ENCODE assay signal across 26 mouse cellular contexts in genomic region chr6:59032748-59033147, GRCm38 (mm10).
"Had no signal": no experiment of that assay in that cellular context is flagged by ENCODE, and none has a peak within 500 bp of the region (broad histone marks: within the 10 kb centered on the region; RNA-seq: fewer than 3 reads in every experiment).

No protein-coding gene starts in this region.

- H3K27me3 ChIP-seq: heart, embryonic 13.5 days; heart, embryonic 15.5 days; hindbrain, embryonic 13.5 days; hindbrain, embryonic 15.5 days; kidney, embryonic 15.5 days; limb, embryonic 13.5 days; limb, embryonic 15.5 days had no signal

- H3K4me1 ChIP-seq: heart, embryonic 15.5 days; hindbrain, embryonic 13.5 days; hindbrain, embryonic 15.5 days; kidney, embryonic 15.5 days; limb, embryonic 13.5 days; limb, embryonic 15.5 days had no signal

- H3K4me2 ChIP-seq: heart, embryonic 11.5 days; heart, embryonic 13.5 days; heart, embryonic 15.5 days; hindbrain, embryonic 13.5 days; hindbrain, embryonic 15.5 days; kidney, embryonic 15.5 days; limb, embryonic 13.5 days; limb, embryonic 15.5 days; liver, embryonic 11.5 days had no signal

- H3K9ac ChIP-seq: heart, embryonic 13.5 days; heart, embryonic 15.5 days; hindbrain, embryonic 13.5 days; hindbrain, embryonic 15.5 days; kidney, embryonic 15.5 days; limb, embryonic 13.5 days; limb, embryonic 15.5 days had no signal

- H3K27ac ChIP-seq: heart, adult 2 months; heart, embryonic 13.5 days; heart, embryonic 15.5 days; hindbrain, embryonic 13.5 days; hindbrain, embryonic 15.5 days; hindbrain, postnatal 0 days; kidney, embryonic 15.5 days; kidney, postnatal 0 days; limb, embryonic 13.5 days; limb, embryonic 15.5 days had no signal

- ATAC-seq: hindbrain, postnatal 0 days; intestine, embryonic 16.5 days had no signal

- H3K4me3 ChIP-seq: heart, adult 2 months; heart, embryonic 13.5 days; heart, embryonic 15.5 days; hindbrain, embryonic 13.5 days; hindbrain, embryonic 15.5 days; kidney, embryonic 15.5 days; limb, embryonic 13.5 days; limb, embryonic 15.5 days had no signal

- H3K36me3 ChIP-seq: heart, embryonic 13.5 days; heart, embryonic 15.5 days; hindbrain, embryonic 13.5 days; hindbrain, embryonic 15.5 days; kidney, embryonic 15.5 days; limb, embryonic 13.5 days; limb, embryonic 15.5 days had no signal

- H3K9me3 ChIP-seq: heart, embryonic 13.5 days; heart, embryonic 15.5 days; hindbrain, embryonic 13.5 days; hindbrain, embryonic 15.5 days; kidney, embryonic 15.5 days; limb, embryonic 13.5 days; limb, embryonic 15.5 days had no signal

- DNase-seq: gastrocnemius, postnatal 14 days; gastrocnemius, postnatal 36 days; heart, adult 11 months; heart, adult 2 months; heart, postnatal 14 days; heart, postnatal 36 days; kidney, adult 11 months; kidney, adult 2 months; kidney, adult 9 months; kidney, postnatal 14 days; kidney, postnatal 36 days; layer of hippocampus, adult 9-11 months; layer of hippocampus, postnatal 36 days; left cerebral cortex, postnatal 4 days had no signal
